Mouse (Mus musculus) testis, adult 2 months (tissue): ENCODE results near the gene Etv4. TPM values are rescaled to one million over a fixed set of nuclear protein-coding genes. Genes with fewer than 3 reads are reported as not detected.

Source experiments
- H3K27ac ChIP-seq: fragments of 200-500 bp; 2 replicates; pipeline ENCODE4 v1.5.1; 2012; ENCODE audit warnings: low read depth, low read length; ENCODE audit not compliant: control insufficient read depth, insufficient read depth
- H3K27me3 ChIP-seq: fragments of 200-500 bp; 2 replicates; pipeline ENCODE4 v1.6.1; 2012; ENCODE audit warnings: mild to moderate bottlenecking, low read length, moderate library complexity; ENCODE audit not compliant: control insufficient read depth, insufficient read depth
- H3K36me3 ChIP-seq: fragments of 200-500 bp; 2 replicates; pipeline ENCODE4 v1.6.1; 2012; ENCODE audit warnings: mild to moderate bottlenecking, low read length; ENCODE audit not compliant: control insufficient read depth, insufficient read depth
- H3K4me1 ChIP-seq: fragments of 200-500 bp; 2 replicates; pipeline ENCODE4 v1.6.1; 2012; ENCODE audit warnings: low read length; ENCODE audit not compliant: control insufficient read depth, insufficient read depth
- H3K4me3 ChIP-seq: fragments of 200-500 bp; 2 replicates; pipeline ENCODE4 v1.5.1; 2012; ENCODE audit warnings: low read depth, mild to moderate bottlenecking, low read length, moderate library complexity, mixed read lengths; ENCODE audit not compliant: control insufficient read depth
- CTCF ChIP-seq: fragments of 200-500 bp; IDR thresholded peaks from 2 replicates; pipeline ENCODE4 v1.5.1; 2012; ENCODE audit warnings: low read depth, mild to moderate bottlenecking, inconsistent platforms, low read length, moderate library complexity; ENCODE audit not compliant: control insufficient read depth, insufficient read depth, insufficient replicate concordance
- POLR2A ChIP-seq: fragments of 200-500 bp; IDR thresholded peaks from 2 replicates; pipeline ENCODE4 v1.6.1; 2012; ENCODE audit warnings: low read depth, mild to moderate bottlenecking, inconsistent platforms, low read length, moderate library complexity; ENCODE audit not compliant: control insufficient read depth
- polyA plus RNA-seq: library from polyadenylated mRNA; depleted of rRNA; stranded (reverse); fragments of >200 nt; gene quantifications from 2 replicates; pipeline ENCODE4 v1.2.3, GENCODE M21; 2012; rRNA removed

Gene Etv4
- 0.53 and 1.1 TPM in 2 replicates for polyA plus RNA-seq

DNA sequence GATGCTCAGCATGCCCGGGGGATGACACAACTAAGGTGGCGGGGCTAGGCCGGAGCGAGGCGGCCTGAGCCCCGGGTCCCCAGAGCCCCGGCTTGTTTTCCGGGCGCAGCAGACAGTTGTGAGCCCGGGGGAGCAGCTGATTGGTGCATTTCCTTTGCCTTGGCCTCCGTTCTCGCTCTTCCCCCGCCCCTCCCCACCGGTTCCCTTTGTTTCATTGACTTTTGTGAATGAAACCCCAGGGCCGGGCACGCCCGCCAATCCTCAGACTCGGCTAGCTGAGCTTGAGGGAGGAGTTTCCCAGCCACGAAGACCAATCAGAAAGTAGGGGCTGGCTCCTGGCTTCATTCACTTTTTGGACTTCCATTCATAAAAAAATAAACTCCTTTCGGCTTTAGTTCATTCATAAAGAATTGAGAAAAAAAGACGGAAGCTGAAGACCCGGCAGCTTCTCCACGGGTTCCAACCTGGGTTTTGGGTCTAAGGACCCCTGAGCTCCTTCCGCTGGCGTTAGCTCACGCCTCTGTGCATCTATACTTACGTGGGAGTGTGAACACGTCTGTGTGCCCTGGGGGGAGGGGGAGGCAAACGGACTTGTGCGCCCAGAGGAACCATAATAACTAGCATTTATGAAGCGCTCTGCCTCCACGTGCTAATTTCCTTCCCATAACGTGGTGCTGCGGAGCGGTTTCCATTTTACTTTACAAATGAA, at the start of gene Etv4:
TSS of gene Etv4 (minus strand) at position 229 of the 709 bp plus-strand sequence.
- H3K4me3 ChIP-seq = peak within 1 kb of the TSS; percentile 83
- no peaks in the 10 kb centered on the region for H3K36me3 ChIP-seq
- TF ChIP-seq CTCF (no peak), POLR2A (no peak)
- peaks cover 15% of the 10 kb centered on the region for H3K4me1 ChIP-seq
- H3K27me3 ChIP-seq = peaks cover 8% of the 10 kb centered on the region
- no peak within 1 kb of the TSS for H3K27ac ChIP-seq

DNA sequence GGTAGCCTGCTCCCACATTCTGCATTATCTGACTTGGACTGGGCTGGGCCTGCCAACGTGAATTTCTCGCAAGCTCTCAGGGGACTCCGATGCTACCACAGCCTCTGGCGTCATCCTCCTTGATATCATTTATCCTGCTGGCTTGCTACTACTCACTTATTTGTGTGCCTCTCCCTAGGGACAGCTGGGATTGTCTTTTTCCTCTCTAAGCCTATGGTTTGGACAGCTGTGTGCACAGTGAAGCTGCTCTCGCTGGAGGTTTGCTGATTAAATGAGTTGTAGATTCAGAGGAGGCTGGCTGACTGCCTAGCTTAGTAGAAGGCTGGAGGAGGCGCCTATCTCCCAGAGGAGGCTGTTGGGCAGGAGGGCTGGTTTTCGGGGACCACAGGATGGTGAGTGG, 46.8 kb upstream of the Etv4 start:
- no peak for TF ChIP-seq POLR2A
- TF ChIP-seq CTCF = no peak
- H3K27ac ChIP-seq = no peak overlapping the region
- no peaks in the 10 kb centered on the region; the same call in 1 of the 2 replicates for H3K27me3 ChIP-seq
- H3K4me1 ChIP-seq = no peaks in the 10 kb centered on the region
- no peak overlapping the region for H3K4me3 ChIP-seq
- no peaks in the 10 kb centered on the region for H3K36me3 ChIP-seq

DNA sequence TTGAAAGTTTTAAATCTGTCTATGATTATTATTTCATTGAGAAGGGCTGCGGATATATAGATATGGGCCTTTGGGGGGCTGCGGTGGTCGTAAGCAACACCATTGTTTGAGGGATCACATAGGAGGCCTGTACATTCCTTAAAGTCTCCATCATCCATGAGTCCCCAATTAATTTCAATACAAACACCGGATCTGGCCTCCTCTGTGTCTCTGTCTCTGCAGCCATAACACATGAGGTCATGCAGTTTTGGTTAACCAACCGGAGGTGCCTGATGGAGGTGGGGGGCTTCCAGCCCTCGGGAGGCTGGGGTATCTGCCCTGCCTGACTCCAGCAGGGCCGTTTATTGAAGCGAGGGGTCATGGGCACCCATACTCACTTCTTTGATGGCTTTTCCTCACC, 45.4 kb upstream of the Etv4 start:
- TF ChIP-seq POLR2A (no peak), CTCF (no peak)
- no peak overlapping the region for H3K27ac ChIP-seq
- no peaks in the 10 kb centered on the region for H3K4me1 ChIP-seq
- H3K4me3 ChIP-seq = no peak overlapping the region
- H3K36me3 ChIP-seq = no peaks in the 10 kb centered on the region
- H3K27me3 ChIP-seq = no peaks in the 10 kb centered on the region; the same call in 1 of the 2 replicates

DNA sequence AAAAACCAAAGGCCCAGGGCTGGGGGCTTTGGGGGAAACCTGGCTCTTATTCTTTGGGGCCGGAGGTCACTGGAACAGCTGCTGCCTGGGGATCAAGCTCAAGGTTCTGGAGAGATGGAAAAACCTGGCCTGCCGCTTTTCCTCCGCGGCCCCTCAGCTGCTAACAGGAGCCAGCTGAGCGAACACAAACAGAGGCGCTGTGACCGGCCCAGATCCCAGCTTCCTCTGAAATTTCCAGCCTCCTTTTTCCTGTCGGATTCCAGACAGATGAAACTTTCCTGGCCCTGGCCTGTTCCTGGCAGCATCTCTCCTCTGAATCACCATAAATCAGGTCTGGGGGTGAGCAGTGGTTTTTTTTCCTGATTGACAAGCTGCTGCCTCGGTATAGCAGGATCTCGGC, 44.9 kb upstream of the Etv4 start:
- Histone ChIP-seq H3K4me1 (no peaks in the 10 kb centered on the region), H3K36me3 (no peaks in the 10 kb centered on the region), H3K4me3 (no peak overlapping the region), H3K27ac (no peak overlapping the region), H3K27me3 (no peaks in the 10 kb centered on the region; the same call in 1 of the 2 replicates)
- TF ChIP-seq CTCF (no peak), POLR2A (no peak)

DNA sequence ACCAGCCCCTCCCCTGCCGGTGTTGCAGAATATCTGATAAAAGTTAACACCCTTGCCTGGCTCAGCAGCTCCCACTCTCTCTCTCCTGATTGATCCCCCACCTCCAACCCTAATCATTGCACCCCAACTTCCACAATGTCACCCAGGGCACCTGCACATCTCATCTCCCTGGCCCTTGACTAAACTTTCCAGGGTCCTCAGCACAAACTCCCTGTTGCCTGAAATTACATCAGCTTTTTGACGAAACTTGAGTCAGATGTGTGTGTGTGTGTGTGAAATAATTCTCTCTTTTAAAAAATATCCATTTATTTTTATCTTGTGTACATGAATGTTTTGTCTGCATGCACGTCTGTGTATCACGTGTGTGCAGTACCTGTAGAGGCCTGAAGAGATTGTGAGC, 43.5 kb upstream of the Etv4 start:
- H3K27me3 ChIP-seq = no peaks in the 10 kb centered on the region; the same call in 1 of the 2 replicates
- no peak overlapping the region for H3K27ac ChIP-seq

DNA sequence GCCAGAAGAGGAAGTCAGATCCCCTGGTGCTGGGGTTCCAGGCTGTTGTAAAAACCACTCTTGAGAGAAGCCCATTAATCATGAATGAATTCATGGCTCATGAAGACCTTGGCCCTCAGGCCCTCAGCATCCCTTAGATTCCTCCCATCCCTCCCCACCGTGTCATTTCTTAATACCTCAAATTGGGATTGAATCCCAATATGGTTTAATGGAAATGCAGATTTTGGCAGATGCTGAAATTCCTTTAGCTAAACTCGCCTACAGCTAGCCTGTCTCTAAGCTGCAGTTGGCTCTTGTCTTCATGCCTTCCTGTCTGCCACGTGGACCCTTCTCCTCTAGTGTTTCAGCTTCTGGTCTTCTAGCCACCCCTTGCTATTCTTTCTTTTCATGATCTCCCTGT, 38.0 kb upstream of the Etv4 start:
- TF ChIP-seq POLR2A (no peak), CTCF (no peak)
- H3K27me3 ChIP-seq = no peaks in the 10 kb centered on the region
- H3K36me3 ChIP-seq = no peaks in the 10 kb centered on the region
- no peak overlapping the region for H3K4me3 ChIP-seq
- H3K27ac ChIP-seq = no peak overlapping the region
- H3K4me1 ChIP-seq = peaks cover 7% of the 10 kb centered on the region

More for the DNA sequence above, 43.5 kb upstream of the Etv4 start:
- no peaks in the 10 kb centered on the region for H3K4me1 ChIP-seq
- no peaks in the 10 kb centered on the region for H3K36me3 ChIP-seq
- no peak overlapping the region for H3K4me3 ChIP-seq
- TF ChIP-seq POLR2A (no peak), CTCF (no peak)

DNA sequence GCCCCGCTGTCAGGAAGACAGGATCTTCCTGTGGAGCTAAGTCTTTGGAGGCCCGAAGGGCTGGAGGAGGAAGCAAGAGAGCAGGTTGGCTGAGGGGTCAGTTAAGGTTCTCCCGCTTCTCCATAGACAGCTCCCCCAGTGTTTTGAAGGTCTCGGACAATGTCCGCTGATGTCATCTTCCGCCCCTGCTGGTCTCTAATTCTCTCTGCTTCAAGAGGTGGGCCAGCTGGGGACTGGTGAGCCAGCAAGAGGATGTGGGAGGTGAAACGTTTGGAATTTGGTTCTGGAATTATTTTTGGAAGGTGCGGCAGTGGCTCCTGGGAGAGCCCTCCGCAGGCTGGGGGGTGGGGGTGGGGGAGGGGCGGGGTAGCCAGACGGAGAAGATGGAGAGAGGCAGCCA, 35.7 kb upstream of the Etv4 start:
- no peak for TF ChIP-seq CTCF
- TF ChIP-seq POLR2A = no peak
- no peak overlapping the region for H3K27ac ChIP-seq
- H3K27me3 ChIP-seq = no peaks in the 10 kb centered on the region
- H3K4me3 ChIP-seq = peak overlapping the region; percentile 33; the same call in 1 of the 2 replicates
- H3K36me3 ChIP-seq = no peaks in the 10 kb centered on the region
- H3K4me1 ChIP-seq = peaks cover 7% of the 10 kb centered on the region

DNA sequence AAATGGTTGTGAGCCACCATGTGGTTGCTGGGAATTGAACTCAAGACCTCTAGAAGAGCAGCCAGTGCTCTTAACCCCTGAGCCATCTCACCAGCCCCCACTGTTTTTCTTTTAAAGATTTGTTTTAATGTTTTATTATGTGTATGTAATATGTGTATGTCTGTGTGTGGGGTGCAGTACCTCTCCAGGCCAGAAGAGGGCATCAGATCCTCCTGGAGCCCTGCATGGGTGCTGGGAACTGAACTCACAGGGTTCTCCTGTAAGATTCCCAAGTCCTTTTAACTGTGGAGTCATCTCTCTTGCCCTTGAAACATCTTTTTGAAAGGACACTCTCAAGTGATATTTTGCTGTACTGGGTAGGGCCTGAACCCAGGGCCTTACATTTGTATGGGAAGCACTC, 34.7 kb upstream of the Etv4 start:
- Histone ChIP-seq H3K36me3 (no peaks in the 10 kb centered on the region), H3K27ac (no peak overlapping the region), H3K4me3 (no peak overlapping the region), H3K27me3 (no peaks in the 10 kb centered on the region), H3K4me1 (peaks cover 10% of the 10 kb centered on the region)
- TF ChIP-seq POLR2A (no peak), CTCF (peak; percentile 78; the same call in 1 of the 2 replicates)
